Mouse (Mus musculus) layer of hippocampus, adult 11-12 months (tissue): ENCODE results near the gene Gnptg.

ENCODE experiments used
- DNase-seq: peaks from one replicate; pipeline ENCODE4 v3.0.0; 2022; ENCODE audit warnings: low spot score

Gene Gnptg

GRCm38 (mm10) chr17:25239695-25240636 is at the start of gene Gnptg, which contains the start of gene Tsr3:
TSS of gene Gnptg (minus strand) at chr17:25240124.
TSS of gene Tsr3 (plus strand) at chr17:25240170.
- DNase-seq = peak; percentile 85

GRCm38 (mm10) chr17:25288842-25289241 is 48.9 kb upstream of the Gnptg start:
- peak; percentile 39 for DNase-seq

DNA sequence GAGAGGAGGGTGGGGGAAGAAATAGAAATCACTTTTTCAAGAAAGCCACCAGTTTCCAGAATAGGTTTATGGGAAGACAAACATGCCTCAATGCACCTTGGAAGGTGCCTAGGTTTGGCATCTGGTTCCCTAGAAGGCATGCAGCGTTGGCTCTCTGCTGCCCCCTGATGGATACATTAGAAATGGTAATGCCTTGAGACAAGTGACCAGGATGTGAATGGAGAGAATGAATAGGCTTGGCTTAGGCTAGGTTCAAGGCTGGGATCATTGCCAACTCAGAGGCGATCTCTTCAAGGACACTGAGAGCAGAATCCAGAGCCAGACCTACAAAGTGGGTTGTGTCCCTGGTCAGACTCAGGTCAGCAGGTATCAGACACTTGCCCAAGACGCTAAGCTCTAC is 45.1 kb upstream of the Gnptg start:
- DNase-seq = peak; percentile 72

DNA sequence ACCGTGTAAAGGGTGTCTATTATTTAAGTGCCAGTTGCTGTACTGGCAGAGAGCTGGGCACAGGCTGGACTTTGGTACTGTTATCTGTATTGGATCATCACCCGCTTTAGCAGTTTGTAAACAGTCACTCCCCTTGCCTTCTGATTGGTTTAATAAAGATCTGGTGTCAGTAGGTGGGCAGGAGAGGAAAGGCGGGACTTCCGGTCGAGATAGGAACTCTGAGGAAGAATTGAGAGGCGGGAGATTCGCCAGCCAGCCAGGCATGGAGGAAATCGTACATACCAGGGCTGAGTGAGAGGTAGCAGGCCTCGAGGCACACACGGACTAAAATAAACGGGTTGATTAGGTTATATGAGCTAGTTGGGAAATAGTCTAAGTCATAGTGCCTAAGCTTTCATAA is 42.2 kb upstream of the Gnptg start:
- DNase-seq = peak; percentile 52

DNA sequence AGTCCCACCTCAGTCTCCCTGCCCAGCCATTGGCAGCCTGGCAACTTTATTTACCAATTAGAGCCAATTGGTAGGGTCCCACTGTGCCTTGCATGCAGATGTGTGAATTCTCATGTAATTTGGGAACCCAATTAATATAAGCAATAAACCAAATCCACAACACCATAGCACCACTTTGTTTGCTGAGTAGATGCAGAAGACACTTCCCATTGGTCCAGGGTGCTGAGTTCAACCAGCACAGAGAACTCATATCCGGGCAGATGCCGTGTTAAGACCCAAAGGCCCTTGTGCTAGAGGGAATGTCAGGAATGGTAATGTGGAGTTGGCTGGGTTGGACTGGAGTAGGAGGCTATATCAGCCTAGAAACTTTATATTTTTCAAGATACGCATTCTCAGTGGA is 35.9 kb upstream of the Gnptg start:
- no peak for DNase-seq

GRCm38 (mm10) chr17:25274571-25275346 is 34.8 kb upstream of the Gnptg start, which contains the start of gene Ube2i:
TSS of gene Ube2i (minus strand) at chr17:25274622.
- DNase-seq = no peak

DNA sequence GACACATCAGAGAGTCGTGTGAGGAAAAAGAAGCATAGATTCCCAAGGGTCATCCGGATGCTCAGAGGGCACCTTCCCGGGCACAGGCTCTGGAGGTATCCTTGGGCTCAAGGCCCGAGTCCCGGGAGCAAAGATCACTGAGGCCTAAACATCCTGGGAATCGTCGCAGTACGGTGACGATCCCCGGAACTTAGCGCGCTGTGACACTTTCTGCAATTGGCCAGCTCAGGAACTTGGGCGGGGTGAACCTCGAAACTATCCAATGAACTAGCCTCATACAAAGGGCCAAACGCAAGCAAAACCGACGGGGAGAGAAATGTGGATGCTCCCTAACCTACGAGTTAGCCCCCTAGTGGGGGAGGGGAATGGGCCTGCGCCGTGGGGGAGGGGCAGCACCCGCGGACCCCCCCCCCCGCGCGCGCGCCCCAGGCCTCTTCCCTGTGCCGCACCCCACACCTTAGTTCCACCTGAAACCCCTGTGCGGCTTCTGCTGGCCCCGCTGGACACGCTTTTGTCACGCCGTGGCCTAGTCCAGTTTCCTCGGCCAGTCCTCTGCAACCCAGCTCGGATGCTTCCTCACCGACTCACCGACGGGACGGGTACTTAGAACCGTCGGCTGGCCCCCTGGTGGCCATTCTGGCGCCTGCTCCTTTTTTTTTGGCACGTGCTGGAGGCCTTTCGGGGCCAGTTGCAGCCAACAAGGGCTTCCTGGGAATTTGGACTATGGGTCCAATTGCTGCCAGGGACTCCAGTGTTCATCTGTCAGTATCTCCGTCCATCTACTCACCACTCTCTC is 34.0 kb upstream of the Gnptg start:
- peak; percentile 97 for DNase-seq

DNA sequence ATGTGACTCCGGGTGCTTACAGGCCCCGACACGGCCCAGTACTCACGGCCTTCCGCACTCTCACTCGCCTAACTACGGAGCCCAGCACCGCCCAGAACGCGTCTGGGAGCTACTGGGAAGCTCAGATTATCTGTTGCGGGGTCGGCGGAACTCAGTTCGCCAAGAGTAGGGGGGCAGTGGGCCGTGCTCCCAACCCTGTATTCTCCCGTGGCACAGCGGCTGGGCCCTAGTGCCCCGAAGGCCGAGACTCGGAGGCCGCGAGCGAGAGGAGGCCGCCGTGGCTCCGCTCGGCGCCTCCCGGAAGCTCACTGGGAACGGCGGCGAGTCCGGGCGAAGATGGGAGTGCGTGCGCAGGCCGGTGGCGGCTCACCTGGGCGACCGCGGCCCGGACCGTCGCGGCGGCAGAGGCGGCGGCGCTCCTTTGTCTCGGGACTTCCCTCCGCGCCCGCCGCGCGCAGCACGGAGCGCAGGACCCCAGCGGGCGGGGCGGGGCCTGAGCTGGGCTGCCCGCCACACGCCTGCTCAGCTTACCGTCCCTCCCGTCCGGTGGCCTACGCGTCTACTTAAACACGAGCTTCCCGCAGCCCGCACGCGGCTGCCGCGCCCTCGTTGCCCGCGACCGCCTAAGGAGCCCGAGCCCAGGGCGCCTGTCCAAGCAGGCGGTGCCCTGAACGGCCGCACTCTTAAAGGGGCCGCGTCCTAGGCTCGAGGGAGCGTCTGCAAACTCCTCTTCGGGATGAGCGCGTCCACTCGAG is 33.2 kb upstream of the Gnptg start:
- peak; percentile 92 for DNase-seq

DNA sequence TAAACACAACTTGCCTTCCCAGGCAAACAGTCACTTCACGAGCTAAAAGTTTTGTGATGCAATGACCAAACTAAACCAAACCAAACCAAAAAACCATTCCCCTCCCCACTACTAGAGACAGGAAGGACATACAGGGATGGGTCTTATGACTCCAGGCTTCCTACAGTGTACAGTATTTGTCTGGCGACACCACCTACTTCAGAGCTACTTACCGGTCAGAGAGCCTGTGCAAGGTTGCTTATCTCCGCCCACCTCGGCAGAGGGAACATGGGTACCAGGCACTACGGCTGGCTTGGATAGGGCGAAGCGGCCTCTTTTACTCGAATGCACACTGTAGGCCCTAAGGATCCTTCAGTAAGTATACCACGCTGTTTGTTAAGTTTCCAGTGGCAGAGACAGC is 32.4 kb upstream of the Gnptg start:
- no peak for DNase-seq

- no peak for DNase-seq
These were observed 30.9 kb upstream of the Gnptg start for GRCm38 (mm10) chr17:25270795-25271335.

DNA sequence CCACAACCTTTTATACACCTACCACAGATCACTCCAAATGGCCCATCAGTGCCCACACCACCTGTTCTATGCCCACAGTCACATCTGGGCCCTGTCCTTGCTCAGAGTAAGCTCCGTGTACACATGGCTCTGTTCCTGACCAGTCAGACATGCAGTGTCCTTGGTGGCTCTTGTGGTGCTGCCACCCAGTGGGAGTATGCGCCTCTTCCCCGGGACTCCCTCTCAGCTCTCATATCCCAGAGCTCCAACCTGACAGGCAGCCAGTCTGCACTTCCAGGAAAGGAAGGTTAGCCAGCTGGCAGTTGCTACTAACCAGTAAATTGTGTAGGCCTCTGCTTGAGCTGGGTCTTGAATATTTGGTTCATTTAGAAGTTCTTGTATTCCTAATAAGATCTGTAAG is 24.5 kb upstream of the Gnptg start:
- DNase-seq = peak; percentile 37

DNA sequence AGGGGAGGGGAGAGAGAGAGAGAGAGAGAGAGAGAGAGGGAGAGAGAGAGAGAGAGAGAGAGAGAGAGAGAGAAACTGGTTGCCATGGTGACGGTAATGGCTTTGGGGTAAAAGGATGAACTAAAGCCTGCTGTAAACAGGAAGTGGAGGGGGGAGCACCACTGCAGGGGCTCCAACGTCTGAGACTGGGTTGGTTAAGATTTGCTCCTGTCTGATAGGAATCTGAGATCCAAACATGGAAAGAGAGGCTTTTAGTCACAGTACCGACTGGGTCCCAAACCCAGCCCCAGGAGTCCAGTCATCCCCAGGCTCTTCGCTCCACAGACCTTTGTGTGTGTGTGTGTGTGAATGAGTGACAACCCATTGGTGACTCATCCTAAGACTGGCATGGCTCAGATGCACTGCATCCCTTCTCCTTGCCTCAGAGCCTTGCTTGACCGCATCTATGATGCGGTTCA is 17.9 kb upstream of the Gnptg start:
- DNase-seq = no peak

GRCm38 (mm10) chr17:25256140-25256754 is 16.3 kb upstream of the Gnptg start, which contains the start of gene Baiap3:
TSS of gene Baiap3 (minus strand) at chr17:25256364.
- DNase-seq = no peak

- no peak for DNase-seq
These were observed 15.2 kb upstream of the Gnptg start for GRCm38 (mm10) chr17:25255110-25255509.

DNA sequence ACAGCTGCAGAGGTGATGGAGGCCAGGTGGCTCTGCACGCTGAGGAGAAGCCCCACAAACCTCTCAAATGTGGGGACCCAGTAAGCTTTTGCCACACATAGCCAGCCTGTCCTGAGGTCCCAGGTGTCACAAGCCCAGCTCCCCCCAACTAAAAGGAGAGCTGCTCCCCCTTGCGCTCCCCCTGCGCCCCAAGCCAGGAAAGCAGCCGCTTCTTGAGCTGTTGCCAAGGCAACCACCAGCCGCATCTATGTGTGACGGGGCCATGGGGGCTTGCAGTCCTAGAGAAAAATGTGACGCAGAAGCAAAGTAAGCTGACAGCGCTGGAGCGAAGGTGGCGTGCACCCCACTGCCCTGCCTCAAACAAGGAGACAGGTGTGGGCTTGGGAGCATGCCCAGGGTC is 13.8 kb upstream of the Gnptg start:
- no peak for DNase-seq

- no peak for DNase-seq
These were observed 12.7 kb upstream of the Gnptg start for GRCm38 (mm10) chr17:25252643-25253042.

DNA sequence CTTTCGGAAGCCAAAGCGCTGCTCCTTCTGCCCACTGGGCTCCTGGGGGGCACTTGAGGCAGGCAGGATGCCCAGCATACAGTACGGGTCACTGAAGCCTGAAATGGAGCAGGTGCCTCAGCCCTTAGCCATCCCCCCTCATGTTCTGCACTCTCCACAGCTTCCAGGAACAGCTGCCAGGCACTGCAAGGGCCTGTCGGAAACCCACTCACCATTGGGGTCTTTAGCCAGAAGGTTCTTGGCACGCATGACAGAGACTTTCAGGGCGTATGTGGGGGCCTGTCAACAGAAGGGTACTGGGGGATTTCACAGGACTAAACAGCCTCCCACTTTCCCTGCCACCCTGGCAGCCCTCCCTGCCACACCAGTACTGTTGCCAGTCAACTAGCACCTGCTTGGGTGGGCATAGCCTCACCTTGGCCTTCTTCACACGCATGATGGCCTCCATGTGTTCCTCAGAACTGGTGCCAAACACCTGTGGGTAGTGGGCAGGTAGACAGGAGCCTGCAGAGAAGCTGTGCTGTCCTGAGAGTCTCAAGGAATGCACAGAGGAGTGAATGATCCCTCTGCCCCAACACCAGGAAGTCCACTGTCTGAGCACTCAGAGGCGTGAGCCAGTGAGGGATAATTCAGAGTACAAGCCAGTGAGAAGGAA is 10.4 kb upstream of the Gnptg start:
- DNase-seq = no peak

DNA sequence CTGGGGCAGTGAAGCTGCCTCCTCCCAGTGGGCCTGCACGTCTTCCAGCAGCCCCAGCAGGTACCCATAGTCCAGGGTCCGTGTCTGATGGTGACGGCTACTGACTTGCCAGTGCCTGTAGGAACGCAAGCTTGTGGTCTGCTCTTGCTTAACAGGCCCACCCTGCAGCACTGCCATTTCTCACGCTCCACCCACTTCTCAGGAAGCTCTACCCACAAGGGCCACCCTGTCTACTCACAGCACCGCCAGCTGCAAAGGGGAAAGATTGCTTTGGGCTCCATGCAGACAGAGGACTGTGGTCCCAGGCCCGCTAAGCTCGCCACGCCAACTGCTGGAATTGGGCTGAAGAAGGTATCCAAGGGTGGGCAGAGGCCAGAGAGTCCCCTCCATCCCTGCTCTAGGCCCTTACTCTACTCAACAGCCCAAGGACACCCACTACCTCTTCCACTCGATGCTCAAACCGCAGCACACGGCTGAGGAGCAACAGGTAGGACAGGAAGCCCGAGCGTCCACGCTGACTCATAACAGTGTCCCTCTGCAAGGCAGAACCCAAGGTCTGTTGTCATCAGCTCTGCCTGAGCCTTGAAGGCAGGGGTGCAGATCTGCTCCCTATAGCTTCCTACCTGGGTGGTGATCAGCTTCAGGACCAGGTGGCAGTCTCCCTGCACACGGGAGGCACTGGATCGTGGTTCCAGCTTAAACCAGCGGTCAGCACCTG is 8.3 kb upstream of the Gnptg start:
- no peak for DNase-seq

GRCm38 (mm10) chr17:25244239-25244638 is 4.3 kb upstream of the Gnptg start:
- DNase-seq = no peak
